Mouse (Mus musculus): ENCODE data around the gene Usp3. TPM values are rescaled to one million over a fixed set of nuclear protein-coding genes. Genes with fewer than 3 reads are reported as not detected.

Usp3 gene
- total and polyA plus RNA-seq, 2 experiments from 2014 or later, result 39.4 to 53.4 TPM

DNA sequence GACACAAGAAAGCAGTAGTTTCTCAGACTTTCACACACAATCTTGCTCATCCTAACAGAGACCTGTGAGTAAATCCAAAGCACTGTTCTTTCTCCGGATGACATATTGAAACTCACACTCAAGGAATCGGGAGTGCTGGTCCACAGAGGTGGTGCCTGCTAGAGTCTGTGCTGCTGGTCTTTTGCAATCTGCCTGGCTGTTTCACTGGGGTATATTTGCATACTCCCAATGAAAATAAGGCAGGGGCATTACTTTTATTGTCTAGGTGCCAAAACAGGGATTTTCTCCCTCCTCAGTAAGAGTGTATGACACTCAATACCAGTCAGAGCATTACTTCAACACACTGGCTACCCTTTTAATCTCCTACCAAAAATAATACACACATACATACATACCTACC is 2.9 kb downstream of the Usp3 start:
- DNase-seq (ENCODE audit: low spot score) (no peak), ATAC-seq (ENCODE audit: insufficient read depth, low read depth) (no peak)
- no peaks in the 10 kb centered on the region for H3K36me3 ChIP-seq (replicated peaks; ENCODE audit: control insufficient read depth, insufficient read depth, low read length)
- no peak overlapping the region for H3K27ac ChIP-seq (ENCODE audit: low read depth)
- no peaks in the 10 kb centered on the region for H3K9me3 ChIP-seq (replicated peaks; ENCODE audit: control insufficient read depth, low read length)
- peaks cover 34% of the 10 kb centered on the region for H3K4me1 ChIP-seq (ENCODE audit: control insufficient read depth, insufficient read depth)
- no peak overlapping the region for H3K9ac ChIP-seq (replicated peaks; ENCODE audit: low read depth, low read length)
- H3K27me3 ChIP-seq (ENCODE audit: control insufficient read depth, insufficient read depth, low read length), result no peaks in the 10 kb centered on the region
- 38% methylated on average over 2 of the region's 2 CpGs for WGBS
- TF ChIP-seq EP300 (IDR thresholded peaks at IDR 0.05; ENCODE audit: low read depth), result no peak
- H3K4me2 ChIP-seq (ENCODE audit: low read depth, low read length), result no peak overlapping the region; the same call in 1 of the 2 replicates
- H3K4me3 ChIP-seq (ENCODE audit: low read depth, low read length), result 0 out of 2 replicates have a peak overlapping the region, but pooled peaks have one; percentile 5

GRCm38 (mm10) chr9:66587016-66587415 is 5.9 kb downstream of the Usp3 start:
- H3K4me1 ChIP-seq (ENCODE audit: control insufficient read depth, insufficient read depth), result peaks cover 34% of the 10 kb centered on the region
- no peak overlapping the region for H3K4me3 ChIP-seq (ENCODE audit: low read depth, low read length)
- H3K27ac ChIP-seq (ENCODE audit: low read depth), result no peak overlapping the region
- DNase-seq (ENCODE audit: low spot score) (no peak), ATAC-seq (ENCODE audit: insufficient read depth, low read depth) (no peak)
- no peaks in the 10 kb centered on the region for H3K9me3 ChIP-seq (replicated peaks; ENCODE audit: control insufficient read depth, low read length)
- no peak overlapping the region for H3K9ac ChIP-seq (replicated peaks; ENCODE audit: low read depth, low read length)
- 62% methylated on average over 1 of the region's 1 CpGs for WGBS
- no peak for TF ChIP-seq EP300 (IDR thresholded peaks at IDR 0.05; ENCODE audit: low read depth)
- TF ChIP-seq CTCF (IDR thresholded peaks at IDR 0.05; ENCODE audit: low read depth), result no peak
- H3K4me2 ChIP-seq (ENCODE audit: low read depth, low read length), result no peak overlapping the region
- no peaks in the 10 kb centered on the region for H3K27me3 ChIP-seq (ENCODE audit: control insufficient read depth, insufficient read depth, low read length)
- H3K36me3 ChIP-seq (replicated peaks; ENCODE audit: control insufficient read depth, insufficient read depth, low read length), result no peaks in the 10 kb centered on the region

DNA sequence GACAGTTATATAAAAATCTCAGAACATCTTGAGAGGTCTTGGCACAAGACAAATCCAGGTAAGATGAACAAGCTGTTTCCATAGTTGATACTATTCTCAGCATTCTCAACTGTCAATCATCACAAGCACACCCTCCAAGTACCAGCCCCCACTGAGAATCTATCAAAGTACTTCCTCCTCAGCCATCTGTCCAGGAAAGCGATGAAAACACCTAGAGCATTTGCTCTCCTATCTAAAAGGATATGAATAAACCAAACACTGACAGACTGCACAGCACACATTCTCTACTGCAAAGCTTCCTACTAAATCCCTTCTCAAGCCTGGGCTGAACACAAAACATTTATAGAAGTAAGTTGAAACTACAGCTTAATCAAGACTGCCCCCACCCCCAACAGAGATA is 6.4 kb downstream of the Usp3 start:
- H3K4me3 ChIP-seq (ENCODE audit: low read depth, low read length), result no peak overlapping the region
- H3K4me1 ChIP-seq (ENCODE audit: control insufficient read depth, insufficient read depth), result peaks cover 34% of the 10 kb centered on the region
- peak overlapping the region; percentile 46; the same call in 1 of the 2 replicates for H3K27ac ChIP-seq (ENCODE audit: low read depth)
- 3% methylated on average over 1 of the region's 1 CpGs for whole genome bisulfite sequencing
- no peak overlapping the region for H3K9ac ChIP-seq (replicated peaks; ENCODE audit: low read depth, low read length)
- TF ChIP-seq EP300 (IDR thresholded peaks at IDR 0.05; ENCODE audit: low read depth), result no peak
- TF ChIP-seq CTCF (IDR thresholded peaks at IDR 0.05; ENCODE audit: low read depth), result no peak
- H3K36me3 ChIP-seq (replicated peaks; ENCODE audit: control insufficient read depth, insufficient read depth, low read length), result no peaks in the 10 kb centered on the region
- no peaks in the 10 kb centered on the region for H3K9me3 ChIP-seq (replicated peaks; ENCODE audit: control insufficient read depth, low read length)
- no peaks in the 10 kb centered on the region for H3K27me3 ChIP-seq (ENCODE audit: control insufficient read depth, insufficient read depth, low read length)
- H3K4me2 ChIP-seq (ENCODE audit: low read depth, low read length), result 0 out of 2 replicates have a peak overlapping the region, but pooled peaks have one; percentile 21
- ATAC-seq (ENCODE audit: insufficient read depth, low read depth) (no peak), DNase-seq (ENCODE audit: low spot score) (peak; percentile 25)

GRCm38 (mm10) chr9:66585191-66585590 is 7.8 kb downstream of the Usp3 start:
- Histone ChIP-seq H3K36me3 (replicated peaks; ENCODE audit: control insufficient read depth, insufficient read depth, low read length) (no peaks in the 10 kb centered on the region), H3K4me1 (ENCODE audit: control insufficient read depth, insufficient read depth) (peaks cover 22% of the 10 kb centered on the region), H3K27me3 (ENCODE audit: control insufficient read depth, insufficient read depth, low read length) (no peaks in the 10 kb centered on the region), H3K27ac (ENCODE audit: low read depth) (no peak overlapping the region), H3K9me3 (replicated peaks; ENCODE audit: control insufficient read depth, low read length) (no peaks in the 10 kb centered on the region), H3K4me3 (ENCODE audit: low read depth, low read length) (no peak overlapping the region), H3K4me2 (ENCODE audit: low read depth, low read length) (no peak overlapping the region), H3K9ac (replicated peaks; ENCODE audit: low read depth, low read length) (no peak overlapping the region)
- ATAC-seq (ENCODE audit: insufficient read depth, low read depth) (no peak), DNase-seq (ENCODE audit: low spot score) (no peak)
- 48% methylated on average over 1 of the region's 1 CpGs for WGBS
- TF ChIP-seq CTCF (IDR thresholded peaks at IDR 0.05; ENCODE audit: low read depth) (no peak), EP300 (IDR thresholded peaks at IDR 0.05; ENCODE audit: low read depth) (no peak)

- no peak overlapping the region for H3K4me3 ChIP-seq (ENCODE audit: low read depth, low read length)
- TF ChIP-seq EP300 (IDR thresholded peaks at IDR 0.05; ENCODE audit: low read depth), result no peak
- no peaks in the 10 kb centered on the region for H3K36me3 ChIP-seq (replicated peaks; ENCODE audit: control insufficient read depth, insufficient read depth, low read length)
- no peak overlapping the region for H3K27ac ChIP-seq (ENCODE audit: low read depth)
- no peak overlapping the region for H3K4me2 ChIP-seq (ENCODE audit: low read depth, low read length)
- no peak overlapping the region for H3K9ac ChIP-seq (replicated peaks; ENCODE audit: low read depth, low read length)
- H3K27me3 ChIP-seq (ENCODE audit: control insufficient read depth, insufficient read depth, low read length), result no peaks in the 10 kb centered on the region
- H3K4me1 ChIP-seq (ENCODE audit: control insufficient read depth, insufficient read depth), result peaks cover 17% of the 10 kb centered on the region
- ATAC-seq (ENCODE audit: insufficient read depth, low read depth) (no peak), DNase-seq (ENCODE audit: low spot score) (no peak)
- no peaks in the 10 kb centered on the region for H3K9me3 ChIP-seq (replicated peaks; ENCODE audit: control insufficient read depth, low read length)
Observed at GRCm38 (mm10) chr9:66584176-66584575, 8.8 kb downstream of the Usp3 start.

GRCm38 (mm10) chr9:66583244-66583643 is 9.7 kb downstream of the Usp3 start:
- no peak for DNase-seq (ENCODE audit: low spot score)
- H3K4me2 ChIP-seq (ENCODE audit: low read depth, low read length), result no peak overlapping the region
- no peak overlapping the region for H3K27ac ChIP-seq (ENCODE audit: low read depth)
- H3K9me3 ChIP-seq (replicated peaks; ENCODE audit: control insufficient read depth, low read length), result no peaks in the 10 kb centered on the region
- WGBS, result 76% methylated on average over 1 of the region's 1 CpGs
- peaks cover 20% of the 10 kb centered on the region for H3K4me1 ChIP-seq (ENCODE audit: control insufficient read depth, insufficient read depth)
- ATAC-seq (ENCODE audit: insufficient read depth, low read depth), result no peak
- H3K4me3 ChIP-seq (ENCODE audit: low read depth, low read length), result no peak overlapping the region
- no peaks in the 10 kb centered on the region for H3K36me3 ChIP-seq (replicated peaks; ENCODE audit: control insufficient read depth, insufficient read depth, low read length)
- H3K27me3 ChIP-seq (ENCODE audit: control insufficient read depth, insufficient read depth, low read length), result no peaks in the 10 kb centered on the region
- H3K9ac ChIP-seq (replicated peaks; ENCODE audit: low read depth, low read length), result no peak overlapping the region
- TF ChIP-seq CTCF (IDR thresholded peaks at IDR 0.05; ENCODE audit: low read depth) (no peak), EP300 (IDR thresholded peaks at IDR 0.05; ENCODE audit: low read depth) (no peak)
